Mouse (Mus musculus): ENCODE results near the gene Sctr. TPM values are rescaled to one million over a fixed set of nuclear protein-coding genes. Genes with fewer than 3 reads are reported as not detected.

The Sctr gene
- polyA plus RNA-seq (2014; fragmentation: Illumina TruSeq; extraction: RNeasy Lipid Tissue Mini Kit (QIAGEN cat#74804); ENCODE audit: low replicate concordance): not detected

DNA sequence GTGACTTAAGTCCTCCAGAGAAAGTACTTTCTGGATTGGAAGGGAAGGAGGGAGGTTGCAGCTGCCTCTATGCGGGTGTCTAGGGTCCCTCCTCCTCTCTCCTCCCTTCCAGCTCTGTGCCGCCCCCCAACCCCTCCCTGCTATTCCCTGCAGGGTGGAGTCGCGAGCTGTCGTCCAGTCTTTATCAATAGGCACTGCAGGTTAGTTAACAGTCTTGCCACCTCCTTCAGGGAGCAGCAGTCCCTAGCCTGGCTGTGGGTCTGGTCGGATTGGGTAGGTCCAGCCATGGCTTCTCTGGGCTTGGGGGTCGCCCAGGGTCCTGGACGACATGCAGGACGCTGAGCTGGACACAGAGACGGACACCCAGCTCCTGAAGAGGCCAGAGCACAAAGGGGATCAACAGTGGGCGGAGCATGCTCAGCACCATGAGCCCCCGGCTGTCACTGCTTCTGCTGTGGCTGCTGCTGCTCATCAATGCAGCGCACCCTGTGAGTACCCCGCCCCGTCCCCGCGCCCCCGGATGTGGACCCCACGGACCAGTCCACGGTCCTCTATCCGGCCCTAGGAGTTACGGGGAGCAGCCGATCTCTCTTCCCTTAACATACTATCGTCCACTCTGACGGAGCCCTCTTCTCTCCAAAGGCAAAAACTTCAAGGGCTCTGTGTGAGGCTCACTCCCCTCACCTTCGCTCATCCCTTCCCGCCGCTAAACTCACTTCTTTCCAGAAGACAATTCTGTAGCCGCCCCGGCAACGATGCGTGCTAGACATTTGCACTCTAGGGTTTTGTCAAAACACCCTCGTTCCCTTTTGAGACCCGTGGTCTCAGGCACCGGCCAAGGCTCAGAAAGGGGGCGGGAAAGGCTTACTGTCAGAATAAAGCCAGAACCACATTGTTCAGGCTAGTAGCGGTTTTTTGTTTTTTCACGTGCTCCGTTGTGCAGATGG is at the start of gene Sctr:
TSS of gene Sctr (plus strand) at position 51 of the 947 bp plus-strand sequence.

DNA sequence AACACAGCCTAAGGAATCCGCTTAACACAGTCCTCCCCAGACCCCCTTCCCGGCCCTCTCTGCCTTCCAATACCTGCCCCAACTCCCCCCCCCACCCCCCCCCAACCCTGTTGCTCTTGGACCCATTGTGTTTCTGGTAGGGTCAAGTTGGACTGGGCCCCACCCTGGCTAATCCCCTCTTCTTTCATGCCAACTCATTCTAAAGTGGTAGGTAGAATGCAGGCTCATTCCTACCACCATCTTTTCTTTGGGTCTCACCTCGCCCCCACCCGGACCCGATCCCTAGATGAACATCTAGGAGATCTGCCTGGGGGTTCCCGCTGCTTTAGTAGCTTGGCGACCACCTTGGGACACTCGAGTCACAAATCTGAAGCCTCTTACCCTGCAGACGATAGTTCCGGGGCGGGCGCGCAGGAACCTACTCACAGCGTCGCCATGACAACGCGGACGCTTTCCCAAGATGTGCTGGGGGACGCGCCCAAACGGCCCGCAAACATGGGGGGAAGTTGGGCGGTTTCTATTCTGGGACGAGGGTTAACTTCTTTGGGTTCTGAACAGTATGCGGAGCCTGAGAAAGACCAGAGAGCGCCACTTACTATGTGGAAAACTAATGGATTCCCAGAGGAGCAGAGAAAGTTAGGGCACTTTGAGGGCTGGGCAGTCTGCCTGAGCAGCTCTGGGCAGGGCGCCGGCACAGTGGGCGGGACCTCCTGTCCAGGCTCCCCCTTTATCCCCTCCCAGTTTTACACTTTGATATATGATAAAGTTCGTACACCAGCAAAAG is 9.7 kb upstream of the Sctr start, which contains the start of gene Cfap221:
TSS of gene Cfap221 (minus strand) at position 437 of the 784 bp plus-strand sequence.

DNA sequence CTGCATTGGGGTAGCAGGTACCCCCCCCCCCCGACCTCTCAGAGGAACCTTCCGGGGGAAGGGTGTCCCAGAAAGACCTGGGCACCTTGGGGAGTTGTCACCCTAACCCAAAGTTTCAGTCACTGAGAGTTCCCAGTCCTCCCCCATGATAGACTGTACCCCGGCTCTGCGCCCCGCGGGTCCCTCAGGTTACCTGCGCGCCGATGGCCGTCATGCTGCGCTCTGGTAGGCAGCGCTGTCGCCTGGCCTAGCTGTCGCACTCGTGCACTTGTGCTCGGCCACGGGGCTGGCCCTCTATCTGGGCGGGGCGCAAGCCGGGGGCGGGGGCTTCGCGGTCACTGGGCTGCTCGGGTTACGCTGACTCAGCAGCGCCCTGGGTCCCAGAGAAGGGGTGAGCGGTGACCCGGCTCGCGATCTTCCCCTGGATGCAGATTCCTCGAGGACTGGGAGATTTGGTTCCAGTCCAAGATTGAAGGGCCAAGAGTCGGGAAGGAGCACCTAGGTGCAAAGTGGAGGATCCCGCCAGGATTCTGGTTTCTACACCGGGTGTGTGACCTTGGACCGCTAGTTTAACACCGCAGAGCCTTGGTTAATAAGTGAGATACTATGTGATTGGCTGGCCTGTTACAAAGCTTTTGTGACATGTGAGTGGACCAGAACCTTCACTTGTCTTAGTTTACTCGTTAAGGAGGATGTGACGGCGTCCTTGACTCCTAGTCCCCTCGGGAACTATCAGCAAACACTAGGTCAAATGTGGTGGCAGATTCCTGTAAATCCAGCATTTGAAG is 67.0 kb downstream of the Sctr start, which contains the start of gene Tmem37:
TSS of gene Tmem37 (minus strand) at position 556 of the 788 bp plus-strand sequence.

Other genes starting within 250 kb of the Sctr start
- gene Ptpn4, start 169.3 kb upstream of the Sctr start, polyA plus RNA-seq (2014; fragmentation: Illumina TruSeq; extraction: RNeasy Lipid Tissue Mini Kit (QIAGEN cat#74804); ENCODE audit: low replicate concordance): 15.8 TPM
- 4.7 TPM for gene Tmem177, start 93.7 kb upstream of the Sctr start, polyA plus RNA-seq (2014; fragmentation: Illumina TruSeq; extraction: RNeasy Lipid Tissue Mini Kit (QIAGEN cat#74804); ENCODE audit: low replicate concordance)
- gene Cfap221, start 9.7 kb upstream of the Sctr start, polyA plus RNA-seq (2014; fragmentation: Illumina TruSeq; extraction: RNeasy Lipid Tissue Mini Kit (QIAGEN cat#74804); ENCODE audit: low replicate concordance): not detected
- 1.2 TPM for gene Tmem37, start 67.2 kb downstream of the Sctr start, polyA plus RNA-seq (2014; fragmentation: Illumina TruSeq; extraction: RNeasy Lipid Tissue Mini Kit (QIAGEN cat#74804); ENCODE audit: low replicate concordance)
- 789 TPM for gene Dbi, start 114.2 kb downstream of the Sctr start, polyA plus RNA-seq (2014; fragmentation: Illumina TruSeq; extraction: RNeasy Lipid Tissue Mini Kit (QIAGEN cat#74804); ENCODE audit: low replicate concordance)
- gene 3110009E18Rik, start 114.3 kb downstream of the Sctr start, polyA plus RNA-seq (2014; fragmentation: Illumina TruSeq; extraction: RNeasy Lipid Tissue Mini Kit (QIAGEN cat#74804); ENCODE audit: low replicate concordance): 6.3 TPM